Mouse (Mus musculus): ENCODE results near the gene Lpar3.
A peak's percentile ranks its signal among the peaks of the same experiment; 100 is the strongest.

Lpar3 gene

GRCm38 (mm10) chr3:146211141-146211747 is 9.5 kb upstream of the Lpar3 start:
- peak in 1 of 2 experiments; percentile 43 for DNase-seq

DNA sequence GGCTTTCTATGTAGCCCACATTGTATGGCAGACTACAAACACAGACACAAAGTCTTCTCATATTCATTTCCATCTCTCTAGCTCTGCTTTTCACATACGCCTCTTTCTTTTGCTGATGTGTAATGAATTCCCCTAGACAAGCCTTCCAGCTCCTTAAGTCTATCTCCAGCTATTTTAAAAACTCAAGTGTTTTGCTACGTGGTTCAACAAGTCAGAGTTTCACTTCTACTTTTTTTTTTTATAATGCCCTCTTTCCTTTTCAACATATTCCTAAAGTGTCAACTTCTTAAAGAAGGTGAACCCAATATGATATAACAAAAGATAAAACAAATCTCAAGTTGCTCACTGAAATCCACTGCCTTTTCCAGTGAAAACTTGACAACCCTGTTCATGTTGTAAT is 8.8 kb upstream of the Lpar3 start:
- DNase-seq: no peak

- no peak for DNase-seq
These were observed 7.4 kb upstream of the Lpar3 start for GRCm38 (mm10) chr3:146213336-146213735.

GRCm38 (mm10) chr3:146216561-146216960 is 4.2 kb upstream of the Lpar3 start:
- DNase-seq: no peak

GRCm38 (mm10) chr3:146224271-146224670 is 3.5 kb downstream of the Lpar3 start:
- DNase-seq: peak; percentile 59 to 91

- no peak for DNase-seq
These were observed 4.4 kb downstream of the Lpar3 start for GRCm38 (mm10) chr3:146225061-146225761.

GRCm38 (mm10) chr3:146227427-146227826 is 6.7 kb downstream of the Lpar3 start:
- no peak for DNase-seq

DNA sequence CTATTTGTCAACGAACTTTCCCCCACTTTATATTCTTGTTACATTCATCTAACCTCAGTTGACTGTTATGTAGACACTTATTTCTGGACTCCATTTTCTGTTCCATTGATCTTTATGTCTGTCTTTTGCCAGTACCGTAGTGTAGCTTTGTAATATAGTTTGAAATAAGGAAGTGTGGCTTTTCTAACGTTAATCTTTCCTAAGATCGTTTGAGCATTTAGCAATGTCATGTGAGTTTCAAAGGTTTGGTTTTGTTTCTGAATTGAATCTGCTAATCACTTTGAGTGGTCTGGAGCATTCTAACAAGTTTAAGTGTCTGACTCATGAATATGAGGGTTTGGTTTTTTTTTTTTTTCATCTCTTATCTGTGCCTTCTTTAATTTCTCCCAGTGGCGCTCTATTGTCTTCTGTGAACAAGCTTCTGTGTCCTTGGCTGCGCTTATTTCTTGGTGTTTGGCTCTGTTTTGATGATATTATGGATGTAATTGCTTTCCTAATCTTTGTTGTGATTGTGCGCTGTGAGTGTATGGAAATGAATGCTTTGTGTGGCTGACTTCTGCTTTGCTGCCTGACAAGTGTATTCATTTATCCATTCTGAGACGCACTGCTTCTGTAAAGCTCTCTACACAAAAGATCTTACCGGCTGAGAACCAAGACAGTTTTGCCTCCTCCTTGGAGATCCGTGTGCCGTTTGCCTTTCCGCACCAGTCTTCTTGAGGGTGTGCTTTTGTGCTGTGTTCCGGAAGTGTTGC is 8.0 kb downstream of the Lpar3 start:
- DNase-seq: no peak

- no peak for DNase-seq
These were observed 11.9 kb downstream of the Lpar3 start for GRCm38 (mm10) chr3:146232708-146233107.

DNA sequence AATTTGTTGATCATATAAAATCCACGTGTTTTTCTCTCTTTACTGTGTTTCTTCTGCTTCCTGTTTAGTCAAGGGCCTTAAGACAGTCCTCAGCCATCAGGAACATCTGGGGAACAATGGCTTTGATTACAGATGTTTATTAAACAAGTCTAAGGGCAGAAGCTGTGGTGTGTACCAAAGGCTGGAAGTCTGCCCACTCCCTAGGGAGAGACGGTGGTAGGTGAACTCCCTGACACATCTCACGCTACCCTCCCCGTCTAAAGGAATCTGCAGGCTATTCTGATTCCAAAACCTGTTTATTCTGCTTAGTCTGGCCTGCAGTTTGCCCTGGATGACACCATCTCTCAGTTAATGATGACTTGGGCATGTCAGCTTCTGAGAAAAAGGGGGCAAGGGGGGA is 13.0 kb downstream of the Lpar3 start:
- peak; percentile 51 to 56 for DNase-seq

- DNase-seq: no peak
These were observed 13.8 kb downstream of the Lpar3 start for GRCm38 (mm10) chr3:146234530-146234929.

- DNase-seq: no peak
These were observed 15.5 kb downstream of the Lpar3 start for GRCm38 (mm10) chr3:146236280-146236679.

GRCm38 (mm10) chr3:146237676-146238075 is 16.9 kb downstream of the Lpar3 start:
- peak; percentile 63 to 82 for DNase-seq

DNA sequence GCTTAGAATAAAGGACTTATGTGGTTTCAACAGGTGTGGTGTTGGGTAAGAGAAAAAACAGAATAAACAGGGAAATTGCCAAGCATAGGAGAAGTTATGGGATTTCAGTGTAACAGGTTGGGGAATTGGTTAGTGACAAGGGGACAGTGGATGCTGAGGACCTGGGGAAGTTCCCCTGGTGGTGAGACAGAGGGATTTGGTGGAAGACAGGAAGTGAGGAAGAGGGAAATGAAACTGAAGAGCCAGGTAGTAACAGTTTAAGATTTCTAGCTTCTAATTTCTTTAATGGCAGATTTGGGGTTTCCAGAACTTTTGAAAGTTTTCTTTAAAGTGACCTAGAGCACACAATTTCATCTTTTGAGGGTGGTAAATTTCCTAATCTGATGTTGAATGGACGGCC is 23.9 kb downstream of the Lpar3 start:
- no peak for DNase-seq

- DNase-seq: no peak
These were observed 25.8 kb downstream of the Lpar3 start for GRCm38 (mm10) chr3:146246557-146246956.

DNA sequence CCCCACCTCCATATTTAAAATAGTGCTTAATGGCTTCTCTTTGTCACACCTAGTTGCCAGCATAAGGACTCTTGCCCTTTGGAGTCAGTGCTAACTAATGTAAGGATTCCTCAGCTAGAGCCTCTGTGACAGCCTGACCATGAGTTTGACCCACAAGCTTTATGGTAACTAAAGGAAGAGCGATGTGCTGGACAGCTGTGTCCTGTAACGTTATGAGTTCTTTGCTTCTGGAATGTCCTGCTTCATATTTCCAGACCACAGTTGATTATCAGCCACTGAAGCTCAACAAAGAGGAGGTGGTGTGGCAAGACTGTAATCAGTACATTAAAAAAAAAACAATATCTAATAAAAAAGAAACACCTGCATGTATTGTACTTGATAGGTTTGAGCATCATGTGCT is 26.2 kb downstream of the Lpar3 start:
- DNase-seq: no peak

GRCm38 (mm10) chr3:146249895-146250294 is 29.1 kb downstream of the Lpar3 start:
- no peak for DNase-seq

GRCm38 (mm10) chr3:146251771-146252170 is 31.0 kb downstream of the Lpar3 start:
- DNase-seq: no peak

DNA sequence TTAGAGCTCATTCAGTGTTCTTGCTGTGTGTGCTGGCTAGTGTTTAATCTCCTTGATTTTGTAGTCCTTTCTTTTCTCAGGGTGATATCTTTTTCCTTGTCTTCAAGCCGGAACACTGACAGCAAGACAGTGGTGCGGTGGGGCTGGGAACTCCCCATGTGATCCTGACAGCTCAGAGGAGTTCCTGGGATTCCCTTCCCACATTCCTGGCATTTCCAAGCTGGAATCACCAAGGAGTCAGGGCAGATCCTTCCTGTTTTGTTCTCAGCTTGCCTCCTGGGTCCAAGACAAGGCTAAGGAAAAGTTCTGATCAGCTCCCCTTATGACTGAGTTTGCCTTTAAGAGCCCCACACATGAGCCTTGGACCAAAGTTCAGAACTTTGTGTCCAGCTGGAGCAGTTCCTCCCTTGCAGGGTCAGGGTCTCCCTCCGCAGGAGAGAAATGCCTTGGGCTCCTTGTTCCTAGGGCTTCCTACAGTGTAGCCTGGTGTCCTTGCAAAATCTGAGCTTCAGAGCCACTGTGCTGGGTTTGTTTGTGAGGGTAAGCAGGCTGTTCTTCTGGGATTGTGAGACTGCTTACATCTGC is 33.1 kb downstream of the Lpar3 start:
- peak; percentile 58 to 76 for DNase-seq

DNA sequence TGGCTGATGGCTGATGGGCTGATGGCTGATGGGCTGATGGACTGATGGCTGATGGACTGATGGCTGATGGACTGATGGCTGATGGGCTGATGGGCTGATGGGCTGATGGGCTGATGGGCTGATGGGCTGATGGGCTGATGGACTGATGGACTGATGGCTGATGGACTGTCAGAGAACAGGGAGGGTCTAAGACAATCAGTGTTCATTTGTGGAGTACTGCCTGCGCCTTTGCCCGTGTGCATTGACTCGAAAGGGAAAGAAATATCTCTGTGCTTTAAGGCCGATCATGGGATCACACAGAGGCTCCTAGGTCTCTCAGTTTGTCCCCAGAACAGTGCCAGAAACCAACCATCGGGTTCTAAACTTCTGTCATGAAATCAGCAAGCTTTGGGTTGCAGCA is 34.4 kb downstream of the Lpar3 start:
- no peak for DNase-seq

- DNase-seq: no peak
These were observed 36.8 kb downstream of the Lpar3 start for GRCm38 (mm10) chr3:146257483-146258122.

- peak; percentile 73 to 81 for DNase-seq
These were observed 39.4 kb downstream of the Lpar3 start for GRCm38 (mm10) chr3:146260203-146260602.

DNA sequence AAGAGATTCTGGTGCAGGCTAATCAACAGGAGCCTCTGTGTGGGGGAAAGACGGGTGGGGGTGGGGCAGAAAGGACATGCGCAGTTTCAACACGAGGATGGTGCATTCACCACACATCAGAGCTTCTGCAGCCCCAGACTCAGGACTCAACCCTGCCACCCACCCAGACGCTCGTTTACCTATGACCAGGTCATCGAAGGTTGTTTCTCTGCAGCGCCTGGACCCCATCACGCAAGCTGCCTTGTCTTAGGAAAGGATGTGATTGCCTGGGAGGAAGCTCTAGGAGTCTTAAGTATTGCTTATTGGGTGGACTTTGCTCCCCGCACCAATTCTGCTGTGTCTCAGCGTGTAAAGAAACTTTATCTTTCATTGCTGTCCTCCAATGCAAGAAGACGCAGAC is 40.1 kb downstream of the Lpar3 start:
- DNase-seq: no peak
